Mouse (Mus musculus) bone marrow macrophage, adult 2 months (primary cell): Measurements from ENCODE around the gene Med13. TPM values are rescaled to one million over a fixed set of nuclear protein-coding genes. Genes with fewer than 3 reads are reported as not detected.
"Not testable (repeated sequence)": the region's sequence is repeated elsewhere in the genome, so short reads cannot be mapped to it uniquely, and the experiment has no call there.

ENCODE experiments used
- H3K27ac ChIP-seq: 2 replicates; pipeline ENCODE4 v1.5.1; 2012; ENCODE audit warnings: low read depth, low read length; ENCODE audit not compliant: insufficient read depth
- H3K4me1 ChIP-seq: 2 replicates; pipeline ENCODE4 v1.6.1; 2012; ENCODE audit warnings: low read length; ENCODE audit not compliant: control insufficient read depth, insufficient read depth
- H3K4me3 ChIP-seq: 2 replicates; pipeline ENCODE4 v1.5.1; 2012; ENCODE audit warnings: mild to moderate bottlenecking, low read length, moderate library complexity; ENCODE audit not compliant: insufficient read depth
- CTCF ChIP-seq: IDR thresholded peaks from 2 replicates; pipeline ENCODE4 v1.5.1; 2012; ENCODE audit warnings: low read depth, mild to moderate bottlenecking, low read length, moderate library complexity
- POLR2A ChIP-seq: IDR thresholded peaks from 2 replicates; pipeline ENCODE4 v1.6.1; 2012; ENCODE audit warnings: mild to moderate bottlenecking, low read depth, low read length, borderline replicate concordance
- polyA plus RNA-seq: library from polyadenylated mRNA; stranded (reverse); fragments of >200 nt; gene quantifications from 2 replicates; pipeline ENCODE4 v1.2.4, GENCODE M21; 2012; ENCODE audit not compliant: missing spikeins, insufficient read depth, insufficient read length

Med13 gene
- polyA plus RNA-seq, 1 experiment, result 34.9 TPM

DNA sequence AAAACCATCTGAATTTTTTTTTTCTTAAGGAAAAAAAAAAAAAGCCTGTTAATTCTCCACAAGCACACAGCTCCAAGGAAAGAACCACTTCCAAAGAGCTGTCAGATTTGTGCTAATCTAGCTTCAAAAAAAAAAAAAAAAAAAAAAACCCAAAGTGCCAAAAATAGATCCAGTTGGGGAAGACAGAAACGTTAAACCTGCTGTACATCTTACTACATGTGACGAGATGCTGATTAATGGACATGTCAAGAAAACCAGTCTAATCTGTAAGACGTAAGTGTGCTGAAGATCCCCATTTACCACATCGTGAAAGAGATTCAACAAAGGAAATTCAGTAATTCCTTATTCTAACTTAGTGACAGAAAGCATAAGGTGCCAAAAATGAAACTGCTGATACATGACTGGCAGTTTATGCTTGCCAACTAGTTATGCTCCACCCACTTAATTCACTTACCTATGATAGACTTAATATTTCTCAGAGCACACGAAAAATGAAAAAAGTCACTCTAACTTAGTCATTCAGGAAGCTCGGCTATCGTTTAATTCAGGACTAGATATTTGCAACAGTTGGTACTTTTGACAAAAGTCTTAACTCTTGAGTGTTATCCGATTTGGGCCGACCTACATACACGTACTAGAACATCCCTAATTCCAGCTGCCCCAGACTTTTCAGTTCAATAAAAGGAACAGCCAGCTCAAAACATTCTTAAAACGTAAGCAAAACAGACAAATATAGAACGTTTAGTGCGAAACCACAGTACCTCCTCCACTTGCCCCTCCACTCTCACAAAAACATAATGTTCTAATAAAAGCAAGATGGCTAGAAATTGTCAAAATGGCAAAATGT lies 1.2 kb downstream of the Med13 start:
- Histone ChIP-seq H3K4me3 (peak overlapping the region; percentile 97), H3K27ac (peak overlapping the region; percentile 61), H3K4me1 (peaks cover 14% of the 10 kb centered on the region)
- no peak for TF ChIP-seq POLR2A
- no peak for TF ChIP-seq CTCF

DNA sequence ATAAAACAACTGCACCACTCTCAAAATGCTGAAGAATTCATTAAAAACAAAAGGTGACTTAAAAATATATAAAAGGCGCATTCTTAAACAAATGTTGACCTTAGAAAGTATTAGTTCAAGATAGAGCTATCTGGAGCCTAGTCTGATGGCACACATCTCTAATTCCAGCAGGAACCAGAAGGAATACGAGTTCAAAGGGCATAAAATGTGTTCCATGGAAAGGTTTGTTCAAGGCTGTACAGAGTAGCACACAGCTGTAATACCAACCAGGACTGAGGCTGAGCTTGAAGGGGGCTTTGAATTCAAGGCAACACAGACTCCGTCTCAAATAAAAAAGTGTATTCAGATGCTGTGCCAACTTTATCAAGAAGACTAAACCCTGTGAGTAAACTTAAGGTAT lies 3.8 kb downstream of the Med13 start:
- H3K4me1 ChIP-seq, result peaks cover 14% of the 10 kb centered on the region
- H3K4me3 ChIP-seq, result no peak overlapping the region
- no peak overlapping the region for H3K27ac ChIP-seq
- no peak for TF ChIP-seq CTCF
- no peak for TF ChIP-seq POLR2A

DNA sequence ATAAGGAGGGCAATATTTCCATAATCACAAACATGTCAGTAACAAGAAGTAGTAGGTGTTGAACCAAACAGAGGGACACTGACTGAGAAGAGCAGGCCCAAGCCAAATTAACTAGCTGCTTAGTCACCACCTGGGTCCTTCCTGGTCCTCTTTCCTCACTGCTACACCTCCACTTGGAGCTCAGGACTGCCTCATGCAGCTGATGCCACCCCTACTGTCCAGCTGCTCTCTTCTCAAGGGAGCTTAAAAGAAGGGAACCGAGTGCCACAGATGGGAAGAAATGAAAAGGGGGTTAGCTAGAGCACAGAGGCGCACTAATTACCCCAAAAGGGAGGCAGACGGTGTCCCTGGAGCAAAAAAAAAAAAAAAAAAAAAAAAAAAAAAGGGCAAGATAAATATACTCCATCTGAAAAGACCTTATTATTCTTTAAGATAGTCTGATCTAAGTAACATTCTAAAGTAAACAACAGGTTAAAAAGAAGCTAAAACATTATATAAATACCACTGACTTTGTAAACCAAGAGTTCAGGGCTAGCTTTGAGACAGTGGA lies 5.6 kb downstream of the Med13 start:
- Histone ChIP-seq H3K4me1 (peaks cover 16% of the 10 kb centered on the region), H3K4me3 (no peak overlapping the region), H3K27ac (no peak overlapping the region)
- TF ChIP-seq POLR2A (no peak), CTCF (no peak)

DNA sequence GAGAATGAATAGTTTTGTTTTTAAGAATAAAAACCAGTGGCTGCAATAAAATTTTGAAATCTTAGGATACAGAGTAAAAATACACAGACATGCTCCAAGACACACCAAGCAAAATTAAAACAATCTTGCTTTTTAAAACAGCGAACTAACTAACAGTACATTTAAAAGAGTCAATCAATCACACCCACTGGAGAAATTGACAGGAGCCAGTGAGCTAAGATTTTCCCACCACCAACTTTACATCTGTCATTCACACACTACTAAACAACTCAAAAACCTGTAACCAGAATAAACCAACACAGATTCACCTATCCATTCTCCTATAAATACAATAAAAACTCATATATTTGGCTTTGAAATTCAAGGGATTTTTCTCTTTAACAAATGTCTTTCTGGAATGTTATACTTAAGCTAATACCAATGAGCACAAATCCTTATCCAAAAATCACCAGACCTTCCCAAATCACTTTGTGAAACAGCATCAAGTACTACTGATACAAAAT lies 6.7 kb downstream of the Med13 start:
- no peak overlapping the region for H3K27ac ChIP-seq
- peaks cover 16% of the 10 kb centered on the region for H3K4me1 ChIP-seq
- H3K4me3 ChIP-seq, result no peak overlapping the region
- TF ChIP-seq CTCF, result no peak
- TF ChIP-seq POLR2A, result no peak

DNA sequence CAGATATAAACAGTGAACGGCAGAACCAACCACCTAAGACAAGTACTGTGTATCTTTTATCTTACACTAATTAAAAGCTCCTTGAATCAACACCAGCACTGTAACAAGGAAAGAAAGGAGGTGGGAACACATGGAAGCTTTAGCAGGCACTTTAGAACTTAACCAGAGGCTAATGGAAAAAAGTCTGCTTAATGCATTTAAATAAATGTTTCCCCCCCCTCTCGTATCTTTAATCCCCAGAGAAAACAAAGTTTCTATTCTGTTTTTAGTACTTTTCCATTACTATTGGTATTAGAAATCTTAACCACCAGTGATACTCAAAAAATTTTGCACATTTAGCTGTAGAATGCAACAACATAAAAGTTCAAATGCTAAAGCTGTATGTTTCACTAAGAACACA lies 8.1 kb downstream of the Med13 start:
- no peak overlapping the region for H3K4me3 ChIP-seq
- peaks cover 10% of the 10 kb centered on the region for H3K4me1 ChIP-seq
- TF ChIP-seq POLR2A (no peak), CTCF (no peak)
- no peak overlapping the region for H3K27ac ChIP-seq

DNA sequence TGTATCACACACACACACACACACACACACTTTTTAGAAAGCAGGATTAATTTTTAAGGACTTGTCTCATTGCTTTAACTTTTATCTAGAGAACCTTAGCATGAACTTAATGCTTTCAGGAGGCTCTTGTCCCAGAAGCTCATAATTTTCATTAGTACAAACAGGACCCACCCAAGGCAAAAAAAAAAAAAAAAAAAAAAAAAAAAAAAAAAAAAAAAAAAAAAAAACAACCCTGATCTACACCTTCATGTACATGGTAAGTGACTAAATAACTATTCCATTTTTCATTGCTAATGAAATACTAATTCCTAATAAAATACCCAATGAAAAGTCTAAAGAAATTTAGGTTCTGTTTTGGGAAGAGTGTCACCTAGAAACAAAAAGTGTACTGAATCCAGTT lies 8.5 kb downstream of the Med13 start:
- Histone ChIP-seq H3K27ac (no peak overlapping the region), H3K4me3 (no peak overlapping the region), H3K4me1 (peaks cover 10% of the 10 kb centered on the region)
- no peak for TF ChIP-seq CTCF
- TF ChIP-seq POLR2A, result no peak

DNA sequence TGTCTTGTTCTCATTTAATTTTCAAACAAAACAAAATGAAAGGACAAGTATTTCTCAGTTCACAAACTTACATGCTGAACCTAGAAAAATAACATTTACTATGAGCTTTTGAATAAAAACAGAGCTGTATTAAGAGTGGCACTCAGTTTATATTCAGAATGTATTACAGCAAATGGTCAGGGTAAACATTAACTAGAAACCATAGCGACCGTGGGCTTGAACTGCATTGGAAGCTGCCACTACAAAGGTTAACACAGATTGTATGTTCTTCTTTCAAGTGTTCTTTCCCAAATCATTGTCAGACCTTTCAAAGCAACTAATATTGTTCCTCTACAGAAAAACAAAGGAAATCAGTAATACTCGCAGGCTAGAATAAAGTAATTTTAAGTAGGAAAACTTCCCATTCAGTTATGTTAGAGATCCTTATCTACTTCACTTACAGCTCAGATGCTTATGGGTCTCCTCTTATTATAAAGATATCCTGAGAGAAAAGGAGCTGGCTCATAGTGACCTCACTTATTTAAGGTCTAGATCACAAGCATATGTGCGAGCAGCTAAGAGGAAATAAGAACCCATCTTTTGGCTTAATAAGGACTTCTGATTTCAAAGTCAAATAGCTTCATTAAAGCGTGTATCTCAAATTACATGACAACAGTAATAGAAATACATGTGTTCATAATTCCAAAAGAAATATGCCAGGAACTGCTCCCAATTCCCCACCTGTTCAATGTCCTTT lies 9.8 kb downstream of the Med13 start:
- TF ChIP-seq POLR2A (no peak), CTCF (no peak)
- H3K4me1 ChIP-seq, result peaks cover 7% of the 10 kb centered on the region
- no peak overlapping the region for H3K4me3 ChIP-seq
- no peak overlapping the region for H3K27ac ChIP-seq

DNA sequence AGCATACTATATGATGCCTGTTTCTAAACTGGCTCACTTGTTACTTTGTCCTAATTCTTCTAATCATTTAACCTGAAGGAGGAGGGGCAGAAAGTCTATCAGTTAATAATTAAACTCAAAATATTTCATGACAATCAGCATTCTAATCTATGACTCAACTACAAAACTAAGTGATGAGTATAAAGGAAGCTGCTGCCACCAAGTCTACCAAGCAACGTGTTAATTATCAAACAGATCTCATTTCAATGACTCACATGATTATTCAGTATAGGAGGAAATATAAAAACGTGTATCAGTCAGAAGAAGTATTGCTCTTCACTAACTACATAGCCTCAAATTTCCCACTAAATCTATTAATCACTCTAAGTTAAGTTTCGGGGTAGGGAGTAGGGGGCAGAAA lies 10.9 kb downstream of the Med13 start:
- TF ChIP-seq POLR2A, result no peak
- no peak overlapping the region for H3K4me3 ChIP-seq
- H3K27ac ChIP-seq, result no peak overlapping the region
- H3K4me1 ChIP-seq, result peaks cover 2% of the 10 kb centered on the region; the same call in 1 of the 2 replicates

DNA sequence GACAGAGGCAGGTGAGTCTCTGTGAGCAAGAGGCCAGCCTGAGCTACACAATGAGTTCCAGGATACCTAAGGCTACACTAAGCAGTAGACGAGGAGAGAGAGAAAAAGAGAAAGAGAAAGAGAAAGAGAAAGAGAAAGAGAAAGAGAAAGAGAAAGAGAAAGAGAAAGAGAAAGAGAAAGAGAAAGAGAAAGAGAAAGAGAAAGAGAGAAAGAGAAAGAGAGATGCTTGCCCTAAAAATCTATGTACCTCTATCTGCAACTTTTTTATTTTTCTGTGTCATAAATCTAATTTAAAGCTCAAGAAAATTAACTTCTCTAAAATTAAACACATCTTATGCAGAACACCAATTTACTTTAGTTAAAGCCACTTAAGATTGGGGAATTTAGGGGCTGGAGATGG lies 12.5 kb downstream of the Med13 start:
- H3K4me1 ChIP-seq, H3K27ac ChIP-seq, H3K4me3 ChIP-seq: not testable (repeated sequence)

DNA sequence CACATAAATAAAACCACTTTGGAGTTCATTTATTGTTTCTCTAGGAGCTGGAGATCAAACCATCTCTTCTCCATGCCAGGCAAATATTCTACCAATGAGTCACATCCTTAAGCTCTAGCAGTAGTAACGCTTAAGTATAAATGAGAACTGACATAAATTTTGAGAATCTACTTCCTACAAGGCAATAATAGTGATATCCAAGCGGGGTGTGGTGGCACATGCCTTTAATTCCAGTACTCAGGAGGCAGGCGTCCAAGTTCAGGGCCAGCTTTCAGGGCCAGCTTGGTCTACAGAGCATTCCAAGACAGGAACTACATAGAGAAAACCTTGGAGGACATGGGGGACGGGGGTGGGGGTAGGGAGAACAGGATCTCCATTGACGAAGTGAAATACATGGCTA lies 33.2 kb downstream of the Med13 start:
- Histone ChIP-seq H3K27ac (no peak overlapping the region), H3K4me1 (no peaks in the 10 kb centered on the region), H3K4me3 (no peak overlapping the region)
- no peak for TF ChIP-seq POLR2A
- no peak for TF ChIP-seq CTCF

DNA sequence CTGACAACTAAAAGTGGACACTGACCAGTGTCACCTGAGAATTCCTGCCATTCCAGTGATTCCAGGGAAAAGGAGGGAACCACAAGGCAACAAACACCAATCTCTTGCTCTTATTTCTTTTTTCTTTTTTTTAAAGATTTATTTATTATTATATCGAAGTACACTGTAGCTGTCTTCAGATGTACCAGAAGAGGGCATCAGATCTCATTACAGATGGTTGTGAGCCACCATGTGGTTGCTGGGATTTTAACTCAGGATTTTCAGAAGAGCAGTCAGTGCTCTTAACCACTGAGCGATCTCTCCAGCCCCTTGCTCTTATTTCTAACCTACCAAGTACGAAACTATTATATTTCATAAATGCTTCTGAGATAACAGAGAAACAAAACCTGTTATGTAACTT lies 42.4 kb downstream of the Med13 start:
- H3K4me1 ChIP-seq, H3K4me3 ChIP-seq, H3K27ac ChIP-seq: not testable (repeated sequence)
